Mouse (Mus musculus): Measurements from ENCODE around the gene Cyb5r1.
"Not testable (repeated sequence)": the region's sequence is repeated elsewhere in the genome, so short reads cannot be mapped to it uniquely, and the experiment has no call there.

Cyb5r1 gene

DNA sequence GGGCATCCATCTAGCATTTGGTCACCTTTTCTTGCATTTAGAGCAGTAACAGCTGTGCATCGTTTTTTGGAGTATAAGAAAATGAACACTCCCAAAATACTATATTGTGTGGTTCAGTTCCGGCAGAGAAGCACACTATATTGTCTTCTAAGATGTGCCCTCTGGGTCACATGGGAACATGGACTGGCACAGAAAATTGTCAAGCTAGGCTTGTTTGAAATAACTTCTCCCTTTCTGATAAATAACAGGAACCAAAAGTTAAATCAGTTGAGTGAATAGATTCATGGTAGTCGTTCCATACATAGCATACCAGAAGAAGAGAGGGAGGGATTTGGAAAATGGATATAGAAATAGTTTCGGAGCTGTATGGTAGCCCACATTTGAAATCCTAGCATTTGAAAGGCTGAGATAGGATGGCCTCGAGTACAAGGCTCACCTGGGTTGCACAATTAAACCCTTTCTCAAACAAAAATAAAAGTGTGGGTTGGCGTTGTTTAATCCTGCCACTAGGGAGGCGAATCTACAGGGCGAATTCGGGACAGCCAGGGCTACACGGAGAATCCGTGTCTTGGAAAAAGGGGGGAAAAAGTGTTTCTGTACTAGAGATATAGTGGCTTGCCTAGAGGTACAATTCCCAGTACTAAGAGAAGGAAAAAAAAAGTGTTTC lies 9.3 kb downstream of the Cyb5r1 start:
- no peak for DNase-seq (ENCODE audit: low spot score in 2 of 2)

DNA sequence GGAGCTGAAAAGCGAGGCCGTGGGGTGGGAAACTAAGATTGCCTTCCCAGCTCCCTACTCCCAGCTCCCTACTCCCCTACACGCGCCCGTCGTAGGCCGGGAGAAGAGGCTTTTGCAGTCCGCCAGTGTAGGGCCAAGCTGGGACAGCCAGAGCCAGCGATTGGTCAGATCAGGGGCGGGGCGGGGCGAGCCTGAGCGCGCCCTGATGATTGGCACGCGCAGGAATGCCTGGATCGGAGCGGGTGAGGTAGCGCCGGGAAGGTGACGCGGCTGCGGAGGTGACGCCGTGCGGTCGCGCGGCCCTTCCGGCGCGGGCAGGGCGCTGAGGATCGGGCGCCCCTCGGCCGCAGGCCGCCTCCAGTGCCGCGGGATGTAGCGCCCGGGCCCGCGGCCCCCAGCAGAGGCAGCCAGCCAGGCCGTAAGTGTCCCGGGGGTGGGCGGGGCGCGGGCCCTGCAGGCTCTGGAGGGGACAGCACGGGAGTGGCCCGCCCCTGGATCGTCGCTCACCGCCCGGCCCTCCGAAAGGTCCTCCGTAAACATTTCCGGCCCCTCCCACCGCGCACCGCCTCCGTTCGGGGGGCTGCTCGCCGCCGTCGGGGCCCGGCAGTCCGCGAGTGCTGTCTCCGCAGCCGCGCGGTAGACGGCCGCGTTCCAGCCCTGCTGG lies 9.9 kb downstream of the Cyb5r1 start, which contains the start of gene Adipor1:
Adipor1 (plus strand) TSS at position 211 of the 664 bp plus-strand sequence.
- DNase-seq (ENCODE audit: low spot score in 2 of 2): peak; percentile 96 to 98

DNA sequence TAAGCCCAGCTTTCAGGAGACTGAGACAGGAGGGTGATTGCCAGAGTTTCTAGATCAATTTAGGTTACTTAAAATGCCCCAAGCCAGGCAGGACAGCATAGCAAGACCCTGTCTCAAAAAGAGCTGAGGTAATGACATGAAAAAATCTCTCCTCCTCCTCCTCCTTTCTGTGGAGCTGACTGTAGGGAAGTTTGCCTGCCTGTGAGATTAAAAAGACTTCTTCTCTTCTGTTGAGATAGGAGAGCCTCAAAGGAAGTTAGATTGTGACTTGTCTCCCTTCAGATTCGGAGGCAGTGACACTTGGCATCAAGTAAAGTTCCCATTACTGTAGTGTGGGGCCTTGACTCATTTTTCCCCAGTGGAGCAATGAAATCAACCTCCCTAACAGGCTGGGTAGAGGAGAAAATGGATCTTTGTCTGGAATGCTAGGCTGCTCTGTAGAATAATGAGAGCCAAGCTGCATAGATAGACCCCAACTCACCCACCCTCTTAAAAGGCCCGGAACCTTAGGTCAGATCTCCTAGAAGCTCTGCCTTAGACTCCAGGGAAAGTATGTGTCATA lies 13.1 kb downstream of the Cyb5r1 start:
- DNase-seq (ENCODE audit: low spot score in 2 of 2): no peak

DNA sequence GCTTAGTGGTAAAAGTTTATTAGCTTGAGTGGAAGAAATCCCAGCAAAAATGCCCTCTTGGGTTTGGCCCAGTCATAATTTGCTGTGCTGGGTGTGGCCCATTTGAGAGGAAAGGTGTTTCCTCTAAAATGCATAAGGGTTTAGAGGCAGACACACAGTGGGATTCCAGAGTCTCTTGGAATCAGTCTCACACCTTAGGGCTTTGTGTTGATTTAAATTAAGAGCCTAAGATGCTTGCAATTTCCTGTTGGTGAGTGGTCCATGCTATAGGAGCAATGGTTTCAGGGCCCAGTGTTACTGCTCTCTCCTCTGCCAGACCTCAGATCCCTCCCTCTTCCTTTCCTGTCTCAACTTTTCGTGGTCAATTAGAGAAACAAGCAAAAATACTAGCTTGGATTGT lies 13.8 kb downstream of the Cyb5r1 start:
- no peak for DNase-seq (ENCODE audit: low spot score in 2 of 2)

DNA sequence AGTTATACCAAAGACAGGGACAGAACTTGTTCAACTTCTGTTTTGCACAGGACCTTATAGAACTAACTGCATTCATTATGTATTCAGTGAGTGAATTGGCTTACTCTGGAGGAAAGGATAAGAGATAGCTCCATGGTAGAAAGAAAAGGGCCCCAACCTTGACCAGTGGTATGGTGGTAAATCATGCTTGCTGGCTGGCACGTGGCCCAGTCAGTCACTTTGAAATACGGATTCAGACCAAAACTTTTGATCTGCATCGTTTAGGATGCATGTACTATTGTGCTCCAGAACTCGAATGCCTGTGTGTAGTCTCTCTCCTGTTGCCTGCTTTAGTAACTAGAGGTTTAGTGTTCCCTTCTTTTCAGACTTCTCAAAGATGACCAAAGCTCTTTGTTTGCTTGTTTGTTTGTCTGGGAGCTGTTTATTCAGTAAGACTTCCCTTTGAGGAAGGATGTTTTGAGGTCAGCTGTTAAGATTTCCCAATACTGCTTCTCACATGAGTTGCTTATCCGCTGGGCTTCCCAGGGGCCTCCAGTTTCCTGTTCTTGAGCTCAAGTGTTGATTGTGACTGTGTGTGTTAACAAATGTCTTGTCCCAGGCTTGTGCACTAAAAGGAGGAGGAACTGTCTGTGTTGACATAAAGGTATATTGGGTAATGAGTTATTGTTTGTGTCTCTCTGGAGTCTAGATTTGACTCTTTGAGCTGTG lies 14.5 kb downstream of the Cyb5r1 start:
- no peak for DNase-seq (ENCODE audit: low spot score in 2 of 2)

DNA sequence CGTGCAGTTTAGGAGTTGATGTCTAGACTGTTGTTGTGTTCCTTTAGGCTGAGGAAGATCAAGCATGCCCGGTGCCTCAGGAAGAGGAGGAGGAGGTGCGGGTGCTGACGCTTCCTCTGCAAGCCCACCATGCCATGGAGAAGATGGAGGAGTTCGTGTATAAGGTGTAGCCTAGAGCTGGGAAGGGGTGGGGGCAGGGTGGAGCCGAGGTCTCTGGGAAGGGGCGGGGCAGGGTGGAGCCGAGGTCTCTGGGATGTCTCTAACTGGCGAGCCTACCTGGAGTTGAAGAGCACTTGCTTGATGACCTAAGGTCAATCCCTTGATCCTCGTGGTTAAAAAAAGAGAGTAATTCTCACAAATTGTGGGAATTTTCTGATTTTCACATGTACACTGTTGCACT lies 18.6 kb downstream of the Cyb5r1 start:
- DNase-seq (ENCODE audit: low spot score in 2 of 2): no peak

DNA sequence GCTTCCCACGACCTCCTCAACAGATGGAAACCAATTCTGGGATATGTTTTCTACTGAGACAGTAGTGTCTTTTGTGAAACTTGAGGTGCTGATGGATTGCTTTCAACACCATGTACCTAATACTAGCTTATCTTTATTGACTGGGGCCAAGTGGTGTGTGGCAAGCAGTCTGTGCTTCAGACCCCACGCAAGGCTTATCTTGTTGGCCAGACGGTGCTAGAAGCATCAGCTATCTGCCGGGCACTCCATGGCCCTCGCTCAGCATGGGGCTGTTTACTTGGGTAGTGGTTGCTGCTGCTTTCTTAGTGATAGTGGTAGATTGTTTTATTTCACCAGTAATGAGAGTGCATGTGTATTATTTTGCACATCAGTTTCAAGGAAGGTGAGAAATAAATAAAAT lies 20.9 kb downstream of the Cyb5r1 start:
- no peak for DNase-seq (ENCODE audit: low spot score in 2 of 2)

DNA sequence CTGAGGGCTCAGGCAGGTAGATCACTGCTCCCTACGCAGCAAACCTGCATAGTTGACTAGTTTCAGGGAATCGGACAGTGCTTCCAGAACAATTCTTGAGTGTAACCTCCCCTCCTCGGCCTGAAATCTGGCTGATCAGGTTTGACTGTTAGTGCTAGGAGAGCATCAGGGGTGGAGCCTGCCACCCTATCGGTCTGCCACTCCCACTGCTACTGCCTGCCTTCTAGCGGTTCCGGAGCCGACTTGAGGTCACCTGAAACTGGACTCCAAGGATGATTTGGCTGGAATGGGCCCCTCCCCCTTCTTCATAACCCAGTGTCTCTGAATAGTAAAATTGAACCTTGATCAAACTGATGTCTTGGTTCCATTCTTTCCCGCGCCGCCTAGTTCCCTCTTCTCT lies 27.6 kb downstream of the Cyb5r1 start:
- DNase-seq (ENCODE audit: low spot score in 2 of 2): no peak

DNA sequence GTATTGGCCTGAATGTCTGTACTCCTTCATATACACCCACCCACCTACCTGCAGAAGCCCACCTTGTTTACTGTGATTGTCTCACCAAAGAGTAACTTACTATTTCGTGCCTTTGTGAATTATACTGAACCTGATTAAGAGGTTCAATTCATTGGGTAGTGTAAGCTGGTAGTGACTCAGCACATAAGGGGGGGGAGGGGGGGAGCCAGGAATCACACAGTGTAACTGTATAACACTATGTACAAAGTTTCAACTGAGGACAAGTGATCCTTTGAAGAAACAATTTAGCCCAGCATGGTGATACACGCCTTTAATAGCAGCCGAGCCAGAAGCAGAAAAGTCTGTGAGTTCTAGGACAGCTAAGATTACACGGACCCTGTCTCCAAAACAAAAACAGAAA lies 28.1 kb downstream of the Cyb5r1 start:
- DNase-seq (ENCODE audit: low spot score in 2 of 2): no peak

DNA sequence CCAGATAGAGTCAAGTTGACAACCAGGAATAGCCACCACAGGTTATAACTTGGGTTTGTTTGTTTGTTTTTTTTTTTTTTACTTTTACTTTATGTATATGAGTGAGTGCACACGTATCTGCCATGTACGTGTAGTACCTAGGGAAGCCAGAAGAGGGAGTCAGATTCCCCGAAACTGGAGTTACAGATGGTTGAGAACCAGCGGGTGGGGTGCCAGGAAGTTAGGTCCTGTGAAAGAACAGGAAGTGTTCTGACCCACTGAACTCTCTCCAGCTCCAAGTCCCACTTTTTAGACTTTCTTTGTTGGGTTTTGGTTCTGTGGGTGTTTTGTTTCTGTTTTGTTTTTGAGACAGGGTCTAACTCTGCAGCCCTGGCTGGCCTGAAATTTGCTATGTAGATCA lies 30.1 kb downstream of the Cyb5r1 start:
- no peak for DNase-seq (ENCODE audit: low spot score in 2 of 2)

DNA sequence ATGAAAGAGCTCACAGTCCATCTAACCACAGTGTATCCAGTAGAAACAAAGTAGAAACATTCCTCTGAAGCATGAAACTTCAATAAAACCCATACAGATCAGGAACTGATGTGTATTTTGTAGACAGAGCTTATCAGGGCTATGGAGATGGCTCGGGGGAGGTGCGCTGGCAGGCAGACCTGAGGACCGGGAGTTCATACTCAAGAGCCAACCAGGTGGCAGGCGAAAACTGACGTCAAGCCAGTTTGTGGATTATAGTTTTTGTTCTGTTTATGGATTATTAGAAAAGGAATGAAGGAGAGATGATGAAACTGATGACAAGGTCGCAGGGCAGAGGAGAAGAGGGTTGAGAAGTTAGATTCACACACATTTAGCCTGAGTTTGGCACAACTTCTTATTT lies 35.1 kb downstream of the Cyb5r1 start:
- DNase-seq (ENCODE audit: low spot score in 2 of 2): no peak

DNA sequence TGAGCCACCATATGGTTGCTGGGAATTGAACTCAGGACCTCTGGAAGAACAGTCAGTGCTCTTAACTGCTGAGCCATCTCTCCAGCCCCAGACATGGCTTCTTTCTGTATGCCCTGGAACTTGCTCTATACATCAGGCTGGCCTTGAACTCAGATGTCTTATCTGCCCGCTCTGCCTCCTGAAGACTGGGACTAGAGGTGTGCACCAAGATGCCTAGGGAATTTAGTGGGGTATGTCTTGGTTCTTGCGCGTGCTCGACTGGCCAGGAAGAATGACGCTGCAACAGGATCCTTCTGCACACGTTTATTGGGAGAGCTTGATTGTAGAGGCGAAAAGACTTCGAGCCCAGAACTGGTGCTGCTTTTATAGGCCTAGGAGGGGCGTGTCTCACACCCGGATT lies 36.4 kb downstream of the Cyb5r1 start:
- DNase-seq (ENCODE audit: low spot score in 2 of 2): not testable (repeated sequence)

DNA sequence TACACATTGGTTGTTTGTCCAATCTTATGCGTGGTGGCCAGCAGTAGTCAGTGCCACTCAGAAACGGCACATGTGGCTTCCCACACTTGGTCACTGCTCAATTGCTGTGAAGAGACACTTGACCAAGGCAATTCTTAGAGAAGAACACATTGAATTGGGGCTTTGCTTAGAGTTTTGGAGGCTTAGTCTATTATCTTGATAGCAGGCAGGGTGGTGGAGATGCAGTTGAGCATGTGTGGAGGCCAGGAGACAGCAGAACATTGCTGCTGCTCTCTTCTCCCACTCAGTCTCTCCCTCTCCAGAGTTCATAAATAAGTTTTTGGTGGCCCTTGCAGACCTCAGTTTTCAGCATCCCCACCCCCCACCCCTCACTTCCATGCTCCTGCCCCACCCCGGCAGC lies 37.0 kb downstream of the Cyb5r1 start:
- no peak for DNase-seq (ENCODE audit: low spot score in 2 of 2)

DNA sequence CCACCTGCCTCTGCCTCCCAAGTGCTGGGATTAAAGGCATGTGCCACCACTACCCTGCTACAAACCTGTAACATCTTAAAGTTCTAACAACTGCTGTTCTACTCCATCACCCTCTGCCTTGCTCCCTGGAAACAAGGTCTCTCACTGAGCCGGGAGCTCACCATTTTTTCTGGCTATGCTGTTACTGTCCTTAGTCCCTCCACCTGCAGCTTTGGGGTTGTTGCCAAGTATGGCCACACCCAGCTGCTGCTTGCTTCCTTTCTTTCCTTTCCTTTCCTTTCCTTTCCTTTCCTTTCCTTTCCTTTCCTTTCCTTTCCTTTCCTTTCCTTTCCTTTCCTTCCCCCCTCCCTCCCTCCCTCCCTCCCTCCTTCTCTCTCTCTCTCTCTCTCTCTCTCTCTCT lies 37.9 kb downstream of the Cyb5r1 start:
- DNase-seq (ENCODE audit: low spot score in 2 of 2): not testable (repeated sequence)

DNA sequence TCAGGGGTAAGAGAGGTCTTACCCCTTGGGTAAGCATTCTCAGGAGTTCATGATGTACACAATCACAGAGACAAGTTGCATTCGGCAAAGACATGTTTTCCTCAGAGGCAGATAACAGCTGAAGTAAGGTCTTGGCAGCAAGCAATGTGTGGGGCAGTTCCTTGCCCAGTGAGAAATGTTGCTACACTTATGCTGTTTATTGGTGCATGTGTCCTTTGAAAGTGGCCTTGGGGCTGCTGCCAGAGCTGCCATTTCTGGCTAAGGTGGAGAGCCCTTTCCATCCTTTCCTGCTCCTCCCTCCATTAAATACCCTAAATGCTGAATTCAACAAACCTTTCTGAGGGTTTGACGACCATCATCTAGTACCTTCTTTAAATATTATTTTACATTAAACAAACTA lies 40.1 kb downstream of the Cyb5r1 start:
- no peak for DNase-seq (ENCODE audit: low spot score in 2 of 2)

DNA sequence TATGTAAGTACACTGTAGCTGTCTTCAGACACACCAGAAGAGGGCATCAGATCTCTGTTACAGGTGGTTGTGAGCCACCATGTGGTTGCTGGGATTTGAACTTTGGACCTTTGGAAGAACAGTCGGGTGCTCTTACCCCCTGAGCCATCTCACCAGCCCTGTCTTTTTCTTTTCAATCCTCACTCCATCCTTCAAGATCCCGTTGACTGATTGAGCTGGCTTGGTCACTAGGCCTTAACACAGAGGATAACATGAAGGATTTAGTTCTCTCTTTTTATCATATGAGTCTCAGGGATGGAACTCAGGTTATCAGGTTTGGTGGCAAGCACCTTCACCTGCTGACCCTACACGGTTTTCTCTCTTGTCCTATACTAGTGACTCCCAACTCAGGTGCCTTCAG lies 43.2 kb downstream of the Cyb5r1 start:
- DNase-seq (ENCODE audit: low spot score in 2 of 2): not testable (repeated sequence)

DNA sequence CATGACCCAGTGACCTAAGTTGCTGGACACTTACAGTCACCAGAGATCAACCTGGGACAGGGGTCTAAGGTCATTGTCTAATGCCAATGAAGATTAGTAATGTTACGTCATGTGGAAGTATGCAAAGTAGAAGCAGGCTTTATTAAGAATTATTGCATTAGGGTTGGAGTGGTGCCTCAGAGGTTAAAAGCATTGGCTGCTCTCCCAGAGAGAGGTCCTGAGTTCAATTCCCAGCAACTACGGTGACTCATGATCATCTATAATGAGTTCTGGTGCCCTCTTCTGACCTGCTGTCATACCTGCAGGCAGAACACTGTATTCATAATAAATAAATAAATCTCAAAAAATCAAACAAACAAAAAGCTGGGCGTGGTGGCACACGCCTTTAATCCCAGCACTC lies 44.8 kb downstream of the Cyb5r1 start:
- no peak for DNase-seq (ENCODE audit: low spot score in 2 of 2)

DNA sequence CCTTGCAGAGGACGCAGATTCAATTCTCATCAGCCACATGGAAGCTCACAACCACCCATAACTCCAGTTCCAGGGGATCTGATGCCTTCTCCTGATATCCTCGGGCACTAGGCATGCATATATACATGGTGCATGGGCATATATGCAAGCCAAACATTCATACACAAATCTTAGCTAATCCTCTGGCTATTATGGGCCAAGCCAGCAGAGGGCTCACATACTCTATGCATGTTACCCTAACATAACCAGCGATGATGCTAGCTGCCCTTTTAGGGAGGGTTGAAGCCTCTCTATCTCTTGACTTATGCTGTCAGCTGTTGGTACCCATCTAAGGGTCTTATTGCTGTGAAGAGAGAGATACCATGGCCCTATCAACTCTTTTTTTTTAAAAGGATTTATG lies 45.6 kb downstream of the Cyb5r1 start:
- DNase-seq (ENCODE audit: low spot score in 2 of 2): no peak

DNA sequence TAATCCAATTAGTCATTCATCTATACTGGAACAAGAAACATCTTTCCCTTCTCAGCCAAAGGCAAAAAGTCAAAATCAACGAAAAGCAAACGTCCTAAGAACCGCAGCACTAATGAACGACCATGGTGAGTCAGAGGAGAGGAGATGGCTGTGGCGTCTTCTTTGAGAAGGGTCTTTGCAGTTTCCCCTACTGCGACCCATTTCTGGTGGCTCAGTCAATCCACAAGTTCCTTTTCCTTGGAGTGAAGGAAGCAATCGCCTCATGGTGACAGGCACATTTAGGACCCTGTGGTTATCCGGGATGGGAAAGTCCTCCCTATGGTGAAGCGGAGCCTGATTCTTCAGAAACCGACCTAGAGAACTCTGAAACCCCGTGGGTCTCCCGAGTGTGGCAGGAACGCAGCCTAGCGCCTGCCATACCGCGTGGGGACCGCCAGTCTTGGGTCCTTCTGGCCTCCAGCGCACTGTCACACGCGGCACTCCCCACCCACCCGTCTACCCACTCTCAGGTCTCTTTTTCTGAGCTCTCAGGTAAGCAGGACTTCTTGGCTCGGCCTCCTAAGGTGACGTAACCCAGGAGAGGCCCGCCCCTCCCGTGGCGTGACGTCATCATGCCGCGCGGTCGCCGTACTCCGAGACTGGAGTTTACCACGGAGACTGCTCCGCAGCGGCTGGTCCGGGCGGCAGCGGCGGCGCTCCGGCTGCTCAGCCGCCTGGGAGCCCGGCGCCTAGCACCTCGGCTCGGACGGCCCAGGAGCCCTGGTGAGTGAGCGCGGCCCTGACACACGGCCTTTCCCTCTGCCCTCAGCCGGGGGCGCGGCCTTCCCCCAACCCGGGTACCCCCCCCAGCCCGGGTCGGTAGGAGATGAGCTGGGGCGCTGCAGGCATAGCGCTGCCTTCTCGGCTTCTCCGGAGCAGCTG lies 49.8 kb downstream of the Cyb5r1 start, which contains the start of gene Klhl12:
Klhl12 (plus strand) TSS at position 628 of the 921 bp plus-strand sequence.
- peak; percentile 93 for DNase-seq (ENCODE audit: low spot score in 2 of 2)

DNA sequence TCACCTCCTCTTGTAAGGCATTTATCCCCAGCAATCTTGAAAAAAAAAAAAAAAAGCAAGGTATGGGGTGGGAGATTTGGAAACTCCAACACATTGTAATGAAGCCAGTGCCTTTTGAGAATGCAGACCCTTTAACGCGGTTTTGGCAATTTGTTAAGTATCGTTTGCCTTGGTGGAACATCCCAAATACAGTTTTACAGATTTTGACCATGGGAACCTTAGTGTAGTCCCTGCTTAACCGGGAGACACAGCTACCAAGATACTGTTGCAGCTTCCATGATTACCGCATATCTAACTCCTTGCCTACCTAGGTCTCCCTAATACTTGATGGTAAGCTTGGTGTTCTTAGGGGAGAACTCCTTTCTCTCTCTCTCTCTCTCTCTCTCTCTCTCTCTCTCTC lies 50.7 kb downstream of the Cyb5r1 start:
- DNase-seq (ENCODE audit: low spot score in 2 of 2): no peak

DNA sequence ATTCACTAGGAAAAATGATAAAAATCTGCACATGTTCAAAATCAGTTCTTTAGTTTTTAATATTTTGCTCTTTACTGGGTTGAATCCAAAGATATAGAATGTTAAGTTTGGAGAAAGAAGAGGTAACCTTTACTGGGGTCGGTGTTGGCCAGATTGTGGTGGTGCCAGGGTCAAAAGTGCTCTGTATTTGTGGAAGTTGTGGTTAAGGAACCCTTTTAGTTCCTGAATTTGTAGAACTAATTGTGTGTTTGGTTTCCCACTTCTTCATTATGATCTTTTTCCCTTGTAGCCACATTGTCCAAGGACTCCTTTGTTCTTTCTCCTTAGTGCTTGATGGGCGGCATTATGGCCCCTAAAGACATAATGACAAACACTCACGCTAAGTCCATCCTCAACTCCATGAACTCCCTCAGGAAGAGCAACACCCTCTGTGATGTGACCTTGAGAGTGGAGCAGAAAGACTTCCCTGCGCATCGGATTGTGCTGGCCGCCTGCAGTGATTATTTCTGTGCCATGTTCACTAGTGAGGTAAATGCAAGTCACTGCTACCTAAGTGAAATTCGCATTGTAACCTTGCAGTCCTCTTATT lies 52.9 kb downstream of the Cyb5r1 start:
- DNase-seq (ENCODE audit: low spot score in 2 of 2): no peak
